8 mouse cellular contexts compared by ENCODE assay signal in genomic region chr2:174295900-174296465, GRCm38 (mm10). TPM values are rescaled to one million over a fixed set of nuclear protein-coding genes. Genes with fewer than 3 reads are reported as not detected.
DNase-seq lines count a peak whose midpoint lies in the region; ATAC-seq lines count a peak whose summit lies in the region.

No protein-coding gene starts in this region.

- H3K36me3 ChIP-seq in lung, embryonic 15.5 days: 0 out of 2 replicates have a peak, but pooled peaks cover 6% of the 10 kb centered on the region
- H3K36me3 ChIP-seq in embryonic facial prominence, embryonic 11.5 days (replicated peaks; ENCODE audit: control insufficient read depth, insufficient read depth, low read depth, low read length): no peaks in the 10 kb centered on the region
- peaks cover 34% of the 10 kb centered on the region for H3K36me3 ChIP-seq in limb, embryonic 12.5 days

- 50% methylated on average over 29 of the region's 29 CpGs for WGBS in lung, embryonic 15.5 days
- WGBS in embryonic facial prominence, embryonic 11.5 days: 45% methylated on average over 29 of the region's 29 CpGs
- 54% methylated on average over 29 of the region's 29 CpGs for WGBS in limb, embryonic 12.5 days

- H3K9me3 ChIP-seq in lung, embryonic 15.5 days: peaks cover 43% of the 10 kb centered on the region
- H3K9me3 ChIP-seq in embryonic facial prominence, embryonic 11.5 days (replicated peaks; ENCODE audit: control insufficient read depth, low read length): peaks cover 39% of the 10 kb centered on the region
- peaks cover 69% of the 10 kb centered on the region for H3K9me3 ChIP-seq in limb, embryonic 12.5 days

- H3K27me3 ChIP-seq in lung, embryonic 15.5 days: peaks cover 37% of the 10 kb centered on the region
- peaks cover 26% of the 10 kb centered on the region for H3K27me3 ChIP-seq in embryonic facial prominence, embryonic 11.5 days (ENCODE audit: control insufficient read depth, insufficient read depth, low read length)
- peaks cover 44% of the 10 kb centered on the region for H3K27me3 ChIP-seq in limb, embryonic 12.5 days

- H3K4me1 ChIP-seq in lung, embryonic 15.5 days: peaks cover 29% of the 10 kb centered on the region; the same call in 1 of the 2 replicates
- H3K4me1 ChIP-seq in embryonic facial prominence, embryonic 11.5 days (ENCODE audit: control insufficient read depth, insufficient read depth, low read length): no peaks in the 10 kb centered on the region; the same call in 1 of the 2 replicates
- peaks cover 52% of the 10 kb centered on the region for H3K4me1 ChIP-seq in limb, embryonic 12.5 days (replicated peaks)

- peak overlapping the region; percentile 43 for H3K9ac ChIP-seq in lung, embryonic 15.5 days
- peak overlapping the region; percentile 49 for H3K9ac ChIP-seq in embryonic facial prominence, embryonic 11.5 days (replicated peaks; ENCODE audit: low read length)
- peak overlapping the region; percentile 51; the same call in 1 of the 2 replicates for H3K9ac ChIP-seq in limb, embryonic 12.5 days (replicated peaks)

- DNase-seq in lung, postnatal 25 days (ENCODE audit: low spot score): no peak
- DNase-seq in embryonic facial prominence, embryonic 11.5 days (ENCODE audit: low spot score): peak; percentile 53
- peak; percentile 50 for DNase-seq in retina, embryonic 14.5 days (ENCODE audit: low spot score)
- DNase-seq in gastrocnemius, adult 18-20 months (ENCODE audit: low spot score): no peak

- peak overlapping the region; percentile 56 for H3K27ac ChIP-seq in lung, embryonic 15.5 days
- H3K27ac ChIP-seq in embryonic facial prominence, embryonic 11.5 days (replicated peaks; ENCODE audit: low read depth, low read length): no peak overlapping the region
- H3K27ac ChIP-seq in limb, embryonic 12.5 days: peak overlapping the region; percentile 71; the same call in 1 of the 2 replicates

- peak overlapping the region; percentile 59 for H3K4me3 ChIP-seq in lung, embryonic 15.5 days
- peak overlapping the region; percentile 60 for H3K4me3 ChIP-seq in embryonic facial prominence, embryonic 11.5 days (ENCODE audit: low read depth, low read length)
- H3K4me3 ChIP-seq in limb, embryonic 12.5 days (replicated peaks): peak overlapping the region; percentile 62

- ATAC-seq in lung, embryonic 15.5 days (ENCODE audit: borderline replicate concordance, extremely low read depth, low FRiP score, low TSS enrichment): no peak
- no peak for ATAC-seq in embryonic facial prominence, embryonic 11.5 days (replicated peaks; ENCODE audit: insufficient number of reproducible peaks, low FRiP score, low TSS enrichment, low read depth)
- 0 out of 2 replicates have a peak, but pooled peaks have one; percentile 11 for ATAC-seq in limb, embryonic 12.5 days (ENCODE audit: insufficient number of reproducible peaks, insufficient read depth, low FRiP score, low TSS enrichment, low read depth)
- no peak for ATAC-seq in granulocyte monocyte progenitor cell, adult 5-6 weeks (replicated peaks; ENCODE audit: poor library complexity, severe bottlenecking)
- ATAC-seq in inflammation-experienced regulatory T-cells, adult 6 months: no peak

- H3K4me2 ChIP-seq in lung, embryonic 15.5 days: peak overlapping the region; percentile 69
- H3K4me2 ChIP-seq in embryonic facial prominence, embryonic 11.5 days (ENCODE audit: low read depth, low read length): peak overlapping the region; percentile 49
- peak overlapping the region; percentile 61 for H3K4me2 ChIP-seq in limb, embryonic 12.5 days

RNA-seq across cellular contexts. Expression of gene Gnas, which starts 11.9 kb away (rescaled TPM):
- 2,028 and 2,095 TPM in 2 replicates for polyA plus RNA-seq in lung, embryonic 15.5 days (2015; fragmentation: Nextera tagmentation; extraction: Ambion mirVana)
- polyA plus RNA-seq in embryonic facial prominence, embryonic 11.5 days (2014; fragmentation: Nextera tagmentation; extraction: Ambion mirVana): 1,377 and 1,397 TPM in 2 replicates
- polyA plus RNA-seq in limb, embryonic 12.5 days (2016; fragmentation: Nextera tagmentation; extraction: Ambion mirVana): 1,822 and 1,905 TPM in 2 replicates
- total RNA-seq in gastrocnemius, adult 18-20 months (2021): 1,000 to 10,000 TPM; 1,321 to 1,349 TPM
- total RNA-seq in granulocyte monocyte progenitor cell, adult 5-6 weeks (2014; fragmentation: Nextera tagmentation): 447 and 478 TPM in 2 replicates
- 212 and 260 TPM in 2 replicates for total RNA-seq in granulocyte monocyte progenitor cell, adult 5-6 weeks (2017)
- polyA plus RNA-seq in inflammation-experienced regulatory T-cells, adult 6 months (2017; shearing (Covaris generic)): 100 to 1,000 TPM; 121 to 127 (median 126) TPM

RNA-seq across cellular contexts. Expression of gene Gm20721, which starts 50.5 kb away (rescaled TPM):
- polyA plus RNA-seq in lung, embryonic 15.5 days (2015; fragmentation: Nextera tagmentation; extraction: Ambion mirVana): 25.3 and 26.4 TPM in 2 replicates
- polyA plus RNA-seq in embryonic facial prominence, embryonic 11.5 days (2014; fragmentation: Nextera tagmentation; extraction: Ambion mirVana): 17.5 and 23.1 TPM in 2 replicates
- 19.9 and 22.9 TPM in 2 replicates for polyA plus RNA-seq in limb, embryonic 12.5 days (2016; fragmentation: Nextera tagmentation; extraction: Ambion mirVana)
- 1 to 10 TPM; 1.9 TPM for total RNA-seq in gastrocnemius, adult 18-20 months (2021)
- not detected in 2 replicates for total RNA-seq in granulocyte monocyte progenitor cell, adult 5-6 weeks (2014; fragmentation: Nextera tagmentation)
- 1.4 and 4.7 TPM in 2 replicates for total RNA-seq in granulocyte monocyte progenitor cell, adult 5-6 weeks (2017)
- polyA plus RNA-seq in inflammation-experienced regulatory T-cells, adult 6 months (2017; shearing (Covaris generic)): not detected

Comparison
In these comparisons a context has a peak if more than half of its experiments do, and no peak if none do; other contexts are left out.
1. DNase-seq: peak in embryonic facial prominence, embryonic 11.5 days (single experiment) and retina, embryonic 14.5 days (single experiment); none in lung, postnatal 25 days (single experiment) and gastrocnemius, adult 18-20 months (single experiment).
2. RNA of gene Gnas, which starts 11.9 kb away (polyA plus RNA-seq): 2,028 to 2,095 TPM in lung, embryonic 15.5 days, 1,822 to 1,905 TPM in limb, embryonic 12.5 days and 1,377 to 1,397 TPM in embryonic facial prominence, embryonic 11.5 days; 121 to 127 TPM in inflammation-experienced regulatory T-cells, adult 6 months; every median in the first group is over 10 times any median in the second.
3. RNA of gene Gm20721, which starts 50.5 kb away (polyA plus RNA-seq): 25.3 to 26.4 TPM in lung, embryonic 15.5 days, 17.5 to 23.1 TPM in embryonic facial prominence, embryonic 11.5 days and 19.9 to 22.9 TPM in limb, embryonic 12.5 days; not detected in inflammation-experienced regulatory T-cells, adult 6 months; every median in the first group is over 10 times any median in the second.
4. Peak in every context shown above with its lines, with median percentiles within 50 percentile points of each other: H3K4me2 ChIP-seq, H3K4me3 ChIP-seq and H3K9ac ChIP-seq.